Mouse (Mus musculus): ENCODE results near the gene Gm3248.
"Not testable (repeated sequence)": the region's sequence is repeated elsewhere in the genome, so short reads cannot be mapped to it uniquely, and the experiment has no call there.

The Gm3248 gene

DNA sequence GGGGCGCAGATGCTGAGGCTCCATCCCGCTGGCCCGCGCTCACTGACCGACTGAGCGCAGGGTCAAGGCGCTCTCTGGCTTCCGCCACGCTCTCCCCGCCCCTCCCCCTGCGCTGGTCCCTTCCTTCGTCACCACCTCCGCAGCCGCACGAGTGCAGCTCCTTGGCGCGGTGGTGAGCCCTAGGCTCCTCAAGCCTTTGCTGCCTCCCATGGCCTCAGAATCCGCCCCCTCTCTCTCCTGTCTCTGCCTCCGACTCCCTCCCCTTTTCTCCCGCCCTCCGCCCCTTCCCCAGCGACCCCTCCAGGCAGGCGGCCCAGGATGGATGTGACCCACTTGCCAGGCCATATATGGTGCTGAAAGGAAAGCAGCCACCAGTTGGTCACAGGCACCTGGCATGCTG, at the start of gene Gm3248:
Gene Gm3248, minus strand, starts transcription at position 111 of the 400 bp plus-strand sequence.
- DNase-seq (ENCODE audit: low spot score), result peak; percentile 21

DNA sequence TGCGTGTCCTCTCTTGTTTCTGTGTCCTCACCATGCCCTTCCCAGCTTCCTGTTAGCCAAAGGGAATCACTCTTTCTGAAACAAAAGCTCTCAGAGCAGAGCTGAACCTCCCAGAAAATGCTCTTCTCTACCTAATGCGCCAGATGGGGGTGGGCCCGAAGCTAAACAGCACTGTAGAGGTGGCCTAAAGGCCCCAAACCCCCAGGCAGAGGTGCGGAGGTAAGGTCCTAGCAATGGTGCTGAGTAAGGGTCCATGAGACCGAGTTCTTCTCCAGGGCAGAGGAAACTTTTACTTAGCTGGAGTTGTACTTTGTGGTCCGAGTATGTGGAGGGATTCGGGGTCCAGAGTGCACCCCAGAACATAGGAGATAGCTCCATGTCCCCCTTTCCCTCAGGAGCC, 25.6 kb upstream of the Gm3248 start:
- peak; percentile 4 for DNase-seq (ENCODE audit: low spot score)

DNA sequence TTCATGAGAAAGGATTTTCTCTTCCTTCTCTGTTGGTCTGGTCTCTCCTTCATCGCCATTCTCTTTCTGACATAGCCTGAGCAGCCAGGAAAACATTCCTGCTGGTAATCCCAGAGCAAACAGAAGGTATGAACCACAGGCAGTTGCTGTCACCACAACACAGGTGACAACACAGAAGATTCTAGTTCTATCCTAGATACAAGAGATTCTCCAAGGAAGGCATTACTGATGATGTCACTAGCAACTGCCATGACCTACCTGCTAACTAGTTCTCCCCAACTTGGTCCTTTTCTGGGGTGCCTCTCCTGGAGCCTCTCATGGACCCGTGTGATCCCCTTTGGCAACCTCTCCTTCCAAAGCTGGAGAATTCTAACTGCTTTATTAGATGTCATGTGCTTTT, 17.5 kb upstream of the Gm3248 start, which contains the start of gene Gm3453:
Gene Gm3453, minus strand, starts transcription at position 101 of the 400 bp plus-strand sequence.
- DNase-seq (ENCODE audit: low spot score), result not testable (repeated sequence)

DNA sequence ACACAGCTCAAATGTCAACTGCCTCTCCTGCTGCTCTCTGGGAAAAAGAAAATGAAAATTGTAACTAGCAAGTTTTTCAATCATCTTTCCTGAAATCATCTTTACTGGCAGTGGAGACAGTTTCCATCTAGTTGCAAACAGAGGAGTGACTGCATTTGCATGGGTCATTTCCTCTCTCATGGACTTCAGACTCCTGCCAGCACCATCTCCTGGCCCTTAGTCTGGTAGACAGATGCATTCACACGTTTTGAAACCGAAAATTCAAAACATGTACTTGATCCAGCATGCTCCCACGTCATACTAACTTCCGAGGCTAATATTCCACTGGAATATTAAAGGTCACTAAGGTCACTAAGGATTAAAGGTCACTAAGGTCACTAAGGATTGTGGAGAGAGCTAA, 896 bp upstream of the Gm3248 start:
- not testable (repeated sequence) for DNase-seq (ENCODE audit: low spot score)

DNA sequence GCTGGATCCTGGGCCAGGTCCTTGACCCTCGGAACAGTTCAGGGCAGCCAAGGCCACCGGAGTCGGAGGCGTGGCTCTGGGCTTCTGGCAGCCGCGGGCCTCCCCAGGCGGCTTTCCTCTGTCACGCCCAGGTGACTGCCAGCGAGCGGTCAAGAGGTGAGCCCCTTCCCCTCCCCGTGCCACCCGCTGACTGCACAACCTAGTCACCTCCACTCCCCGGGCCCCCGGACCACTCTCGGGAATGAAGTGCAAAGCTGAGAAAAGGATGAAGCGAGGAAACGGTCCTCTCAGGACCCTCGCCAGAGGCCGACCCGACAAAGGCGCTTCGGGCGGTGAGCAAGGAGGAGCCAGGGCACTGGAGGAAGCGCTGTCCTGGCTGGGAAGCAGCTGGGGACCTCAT, 443 bp downstream of the Gm3248 start:
- DNase-seq (ENCODE audit: low spot score), result peak; percentile 2

DNA sequence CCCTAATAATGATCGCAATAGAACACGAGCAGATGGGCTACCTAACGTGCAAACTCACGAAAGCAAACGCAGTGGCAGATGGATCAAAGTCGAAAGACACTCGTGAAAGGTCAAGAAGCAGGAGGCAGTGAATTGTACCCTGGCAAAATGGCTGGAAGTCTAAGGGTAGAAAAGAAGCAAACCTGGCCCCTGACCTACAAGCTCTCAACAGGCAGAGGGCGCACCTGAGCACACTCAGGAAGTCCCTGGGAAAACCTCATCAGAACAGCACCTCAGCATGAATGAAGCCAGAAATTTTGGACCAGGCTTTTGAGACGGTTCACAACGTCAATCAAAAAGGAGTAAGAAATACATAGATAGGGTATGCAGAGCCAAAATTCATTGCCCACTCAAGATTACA, 1.1 kb downstream of the Gm3248 start:
- DNase-seq (ENCODE audit: low spot score), result peak; percentile 3

DNA sequence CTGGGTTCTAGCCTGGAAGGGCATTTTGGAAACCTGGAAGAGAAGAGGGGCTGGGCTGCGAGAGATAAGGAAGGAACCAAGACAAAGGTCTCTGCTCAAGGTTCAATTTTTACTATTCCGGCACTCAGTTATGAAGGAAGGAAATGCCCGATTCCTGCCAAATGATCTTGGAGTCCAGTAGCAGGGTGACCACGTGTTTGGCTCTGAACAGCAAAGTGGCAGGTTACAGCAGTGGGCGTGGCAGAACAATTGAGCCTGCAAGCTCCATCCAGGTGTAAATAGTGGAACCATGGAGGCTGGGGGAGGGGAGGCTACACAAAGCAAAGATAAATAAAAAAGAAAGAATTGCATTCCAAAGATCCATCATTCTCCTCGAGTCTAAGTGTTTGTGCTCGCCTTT, 38.3 kb downstream of the Gm3248 start:
- not testable (repeated sequence) for DNase-seq (ENCODE audit: low spot score)

DNA sequence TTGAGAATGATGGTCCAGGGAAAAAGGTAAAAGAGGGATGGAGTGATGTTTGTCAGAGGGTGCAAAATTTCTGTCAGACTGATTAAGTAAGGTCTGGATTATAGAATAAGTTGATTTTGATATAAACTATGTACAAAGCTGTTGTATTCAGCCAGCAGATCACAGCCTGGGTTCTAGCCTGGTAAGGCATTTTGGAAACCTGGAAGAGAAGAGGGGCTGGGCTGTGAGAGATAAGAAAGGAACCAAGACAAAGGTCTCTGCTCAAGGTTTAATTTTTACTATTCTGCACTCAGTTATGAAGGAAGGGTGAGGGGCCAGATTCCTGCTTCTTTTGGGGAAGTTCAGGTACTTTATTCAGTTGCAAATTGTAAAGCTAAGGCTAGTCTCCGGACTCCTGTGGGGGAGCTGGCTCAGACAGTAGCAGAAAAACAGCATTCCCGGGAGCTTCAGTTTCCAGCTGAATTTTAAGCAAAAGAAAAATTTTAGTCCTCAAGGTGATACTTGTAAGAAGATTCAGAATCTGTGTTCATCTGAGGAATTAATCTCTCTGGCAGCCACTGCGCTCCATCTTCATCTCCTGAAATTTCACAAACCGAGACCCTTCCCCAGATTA, 43.1 kb downstream of the Gm3248 start:
- DNase-seq (ENCODE audit: low spot score), result not testable (repeated sequence)

DNA sequence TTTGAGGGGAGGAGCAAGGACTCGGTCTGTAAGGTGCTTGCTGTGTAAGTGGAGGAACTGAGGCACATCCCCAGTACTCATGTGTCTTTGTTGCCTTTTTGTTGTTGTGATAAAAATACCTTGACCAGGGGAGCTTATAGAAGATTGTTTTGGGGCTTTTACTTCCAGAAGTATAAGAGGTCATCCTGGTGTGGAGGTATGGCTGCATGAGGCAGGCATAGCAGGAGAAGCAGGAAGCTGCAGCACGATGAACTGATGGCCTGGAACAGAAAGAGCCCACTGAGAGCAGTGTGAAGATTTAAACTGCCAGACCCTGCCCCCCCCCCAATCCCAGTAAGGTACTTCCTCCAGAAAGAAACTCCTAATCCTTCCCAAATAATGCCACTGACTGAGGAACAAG, 47.8 kb downstream of the Gm3248 start:
- not testable (repeated sequence) for DNase-seq (ENCODE audit: low spot score)
